Mouse (Mus musculus) v-Abl transformed pro-B cells (cell line): ENCODE measurements at regions not wholly inside any gene's neighbourhood (a gene's known extent, or its start where the extent isn't known, plus 50 kb on each side); places are given as distances from the start of the nearest gene placed in this dataset.

Source experiments
- in situ Hi-C, 2 experiments: fragments of 400-800 bp; cut with MboI; formaldehyde crosslinking; loops; one replicate each; pipeline ENCODE4 v1.15.1; 2025; ENCODE audit not compliant: unreplicated experiment in 2 of 2

DNA sequence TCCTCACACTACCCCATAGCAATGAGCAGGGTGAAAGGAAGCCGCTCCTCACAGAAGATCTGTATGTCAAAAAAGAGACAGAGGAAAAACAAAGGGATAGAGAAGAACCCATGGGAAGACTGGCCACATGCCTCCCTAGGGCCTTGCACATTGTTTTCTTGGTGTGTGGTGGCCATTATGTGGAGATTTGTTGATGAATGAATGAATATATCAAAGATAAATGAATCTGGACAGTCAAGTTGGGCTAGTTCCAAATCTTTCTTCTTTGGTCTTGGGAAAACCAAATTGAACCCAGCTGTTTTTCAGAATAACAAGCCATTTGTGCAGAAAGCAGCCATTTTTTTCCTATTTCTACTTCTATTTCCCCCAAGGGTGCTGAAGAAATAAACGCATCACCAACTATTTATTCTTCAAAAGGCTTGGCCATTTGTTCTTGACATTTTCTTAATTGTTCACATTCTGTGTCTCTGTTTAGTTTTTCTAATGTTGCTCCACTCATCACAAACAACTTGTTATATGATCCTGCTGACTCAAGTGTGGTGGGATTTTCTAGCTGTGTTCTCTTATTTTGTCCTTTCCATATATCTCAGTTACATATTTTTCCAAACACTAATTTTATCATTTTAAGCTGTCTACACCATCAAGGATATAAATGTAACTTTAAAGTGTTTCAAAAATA, 208.9 kb downstream of the Snx13 start:
- in situ Hi-C loops: no loop called here

DNA sequence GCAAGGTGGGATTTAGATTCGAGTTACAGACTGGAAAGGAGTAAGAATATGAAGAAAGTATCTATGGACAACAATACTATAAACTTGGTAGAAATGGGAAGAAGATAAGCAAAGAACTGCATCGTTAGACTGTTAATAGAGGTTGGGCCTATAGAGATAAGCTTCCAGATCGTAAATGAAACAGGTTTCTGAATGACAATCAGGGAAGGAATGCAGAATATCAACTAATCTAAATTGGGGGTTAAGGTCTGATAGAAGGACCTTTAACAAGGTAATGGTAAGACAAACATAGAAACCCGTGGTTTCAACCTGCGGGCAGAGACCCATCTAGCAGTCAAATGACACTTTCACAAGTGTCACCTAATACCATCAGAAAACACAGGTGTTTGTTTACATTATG, 201.5 kb downstream of the Snx13 start:
- in situ Hi-C loops: no loop called here

DNA sequence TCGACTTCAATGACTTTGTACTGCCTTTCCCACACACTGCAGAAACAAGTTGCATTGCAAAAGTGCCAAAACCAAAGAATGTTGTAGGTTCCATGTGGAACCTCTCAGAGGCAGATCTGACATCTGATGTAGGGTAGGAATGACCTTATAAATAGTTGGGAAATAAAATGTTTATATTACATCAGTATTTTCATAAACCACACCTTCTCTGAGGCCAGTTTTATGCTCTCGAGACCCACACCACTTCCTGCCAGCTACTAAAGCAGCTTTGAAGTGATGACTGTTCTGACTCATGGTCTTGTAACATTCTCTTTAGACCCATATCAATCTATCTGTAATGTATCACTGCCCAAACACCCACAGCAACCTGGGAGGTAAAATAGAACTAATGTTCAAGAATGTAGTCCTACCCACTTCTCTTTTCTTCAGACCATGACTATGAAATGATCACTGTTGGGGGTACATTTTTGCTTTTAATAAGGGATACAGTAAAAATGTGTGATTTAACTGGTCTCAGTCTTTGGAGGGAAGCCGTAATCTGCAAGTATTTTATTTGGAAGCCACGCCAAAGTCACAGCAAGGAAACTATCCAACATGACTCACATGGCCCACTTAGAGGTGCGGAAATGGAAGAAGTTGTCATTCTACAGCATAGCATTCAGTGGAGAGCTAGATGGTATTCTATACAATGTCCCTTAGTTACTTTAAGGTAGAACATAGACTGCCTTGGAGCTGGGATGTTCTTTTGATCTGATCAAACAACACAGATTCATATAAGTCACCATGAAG, 199.4 kb downstream of the Snx13 start:
- in situ Hi-C loops: no loop called here

DNA sequence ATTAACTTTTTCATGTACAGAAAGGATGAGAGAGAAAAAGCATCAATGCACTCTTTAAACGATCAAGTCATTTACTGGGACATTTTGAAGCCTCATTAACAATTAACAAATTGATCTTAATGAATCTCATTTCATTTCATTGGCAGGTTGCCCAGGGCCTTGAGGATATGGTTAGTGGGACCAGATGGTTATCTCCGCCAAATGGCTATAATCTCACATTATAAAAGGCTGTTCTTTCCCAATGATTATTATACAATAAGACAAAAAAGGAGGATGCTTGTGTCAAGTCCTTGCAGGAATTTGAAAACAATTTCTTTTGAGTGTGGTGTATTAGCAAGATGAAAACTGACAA, 185.3 kb downstream of the Snx13 start:
- in situ Hi-C loops: no loop called here

DNA sequence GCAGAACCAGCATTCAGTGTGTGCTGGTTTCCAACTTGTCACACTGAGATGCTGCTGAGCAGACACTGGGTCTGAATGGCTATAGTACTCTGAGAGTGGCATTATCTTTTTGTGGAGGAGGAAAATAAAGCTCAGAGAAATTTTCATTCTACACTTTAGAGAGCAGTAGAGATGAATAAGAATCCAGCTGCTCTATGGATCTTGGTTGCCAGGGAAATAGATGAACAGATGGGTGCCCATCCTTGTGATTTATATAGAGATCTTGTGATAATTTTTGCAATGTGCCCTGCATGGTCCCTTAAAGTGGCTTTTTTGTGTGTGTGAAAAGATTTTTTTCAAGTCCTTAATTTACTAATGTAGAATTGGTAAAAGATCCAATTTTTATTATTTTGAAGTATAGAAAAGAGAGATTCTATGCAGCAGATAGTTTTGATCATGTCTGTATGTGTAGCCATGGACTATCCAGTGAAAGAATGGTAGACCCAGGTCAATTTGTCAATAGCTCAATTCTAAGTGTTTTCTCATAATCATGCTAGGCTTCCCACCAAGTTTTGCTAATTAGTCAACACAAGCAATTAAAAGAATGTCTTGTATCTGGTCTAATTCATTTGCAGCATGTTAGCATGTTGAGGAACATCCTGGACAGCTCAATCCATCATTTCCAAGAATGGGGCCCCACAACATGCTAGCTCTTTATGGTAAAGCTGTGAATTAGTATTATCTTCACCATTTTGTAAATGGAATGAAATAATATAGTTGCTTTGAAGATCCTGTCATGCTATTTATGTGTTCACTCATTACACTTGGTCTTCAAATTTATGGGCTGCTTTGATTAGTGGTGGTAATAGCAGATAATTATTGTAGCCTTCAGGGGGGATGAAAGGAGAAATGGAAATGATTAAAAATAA, 184.7 kb downstream of the Snx13 start:
- in situ Hi-C loops: no loop called here

DNA sequence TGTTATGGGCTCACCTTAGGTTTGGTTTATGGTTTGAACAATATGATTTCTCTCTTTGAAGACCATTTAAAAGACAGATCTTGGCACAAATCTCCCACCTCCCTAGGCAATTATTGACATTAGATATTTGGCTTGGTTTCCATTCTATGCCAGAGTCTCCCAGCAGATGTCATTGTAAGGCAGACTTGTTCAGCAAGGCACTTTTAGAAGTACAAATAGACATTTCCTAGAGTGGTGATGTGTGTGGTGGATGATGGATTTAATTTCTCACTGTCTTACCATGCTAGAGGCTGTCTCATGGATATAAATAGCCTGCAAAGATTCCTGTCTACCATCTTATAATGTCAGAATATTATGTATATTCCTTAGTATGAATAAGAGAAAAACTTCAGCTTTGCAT, 173.4 kb downstream of the Snx13 start:
- in situ Hi-C loops: loop anchor here in 1 of 2 experiments (25.0 kb wide), 1 partner anchor 292 kb away; no protein-coding TSS in a partner anchor

DNA sequence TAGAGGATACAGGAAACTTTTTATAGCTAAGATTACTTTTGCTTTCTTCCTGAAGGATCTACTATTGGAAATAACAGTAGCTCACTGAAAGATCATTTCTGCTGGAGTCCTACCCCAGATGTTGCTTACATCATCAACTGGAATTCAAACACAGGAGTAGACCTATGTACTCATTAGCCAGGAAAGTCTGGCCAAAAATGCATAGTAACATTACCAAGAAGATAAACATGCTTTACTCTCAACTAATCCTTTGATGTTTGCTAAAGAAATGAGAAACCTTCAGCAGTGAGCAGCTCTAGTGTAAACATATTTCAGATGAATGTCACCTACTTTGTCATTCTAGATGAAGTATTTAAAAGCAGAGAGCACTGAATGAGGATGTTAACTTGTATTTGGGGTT, 173.0 kb downstream of the Snx13 start:
- in situ Hi-C loops: loop anchor here in 1 of 2 experiments (25.0 kb wide), 1 partner anchor 292 kb away; no protein-coding TSS in a partner anchor

DNA sequence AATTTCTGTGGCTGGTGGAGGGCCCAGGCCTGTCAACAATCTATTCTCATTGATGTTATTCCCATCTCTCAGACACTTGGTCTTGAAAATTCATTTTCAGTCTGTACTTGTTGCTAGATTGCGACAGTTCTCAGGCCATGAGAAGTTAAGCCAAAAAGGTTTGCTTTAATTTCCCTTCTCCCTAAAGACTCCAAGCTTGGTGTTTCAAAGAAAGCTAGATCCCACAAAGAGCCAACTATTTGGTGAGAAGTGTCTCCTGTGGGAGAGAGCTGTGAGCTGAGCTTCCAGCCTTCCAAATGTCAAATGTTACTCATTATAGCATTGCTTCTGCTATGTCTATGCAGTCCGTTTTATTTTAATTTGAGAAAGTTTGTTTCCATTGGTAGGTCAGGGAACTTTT, 169.7 kb downstream of the Snx13 start:
- in situ Hi-C loops: loop anchor here in 1 of 2 experiments (25.0 kb wide), 1 partner anchor 296 kb away; no protein-coding TSS in a partner anchor

DNA sequence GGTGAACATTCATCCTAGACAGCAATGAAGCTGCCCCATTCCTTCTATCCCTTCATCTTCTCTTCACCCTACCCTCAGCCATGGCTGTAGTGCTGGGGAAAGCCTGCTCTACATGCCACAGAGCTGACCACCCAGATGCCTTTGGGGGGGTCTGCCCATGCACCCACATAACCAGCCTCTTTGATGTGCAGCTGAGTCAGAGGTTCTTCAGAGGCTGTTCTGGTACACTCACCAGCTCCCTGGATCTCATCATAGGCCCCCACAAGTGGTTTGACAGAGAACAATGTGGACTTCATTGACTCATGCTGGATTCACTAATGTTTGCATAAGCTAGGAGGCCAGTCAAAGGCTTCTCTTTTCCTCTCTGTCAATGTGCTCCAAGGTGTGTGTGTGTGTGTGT, 162.4 kb downstream of the Snx13 start:
- in situ Hi-C loops: loop anchor here in 1 of 2 experiments (25.0 kb wide), 1 partner anchor 303 kb away; no protein-coding TSS in a partner anchor

DNA sequence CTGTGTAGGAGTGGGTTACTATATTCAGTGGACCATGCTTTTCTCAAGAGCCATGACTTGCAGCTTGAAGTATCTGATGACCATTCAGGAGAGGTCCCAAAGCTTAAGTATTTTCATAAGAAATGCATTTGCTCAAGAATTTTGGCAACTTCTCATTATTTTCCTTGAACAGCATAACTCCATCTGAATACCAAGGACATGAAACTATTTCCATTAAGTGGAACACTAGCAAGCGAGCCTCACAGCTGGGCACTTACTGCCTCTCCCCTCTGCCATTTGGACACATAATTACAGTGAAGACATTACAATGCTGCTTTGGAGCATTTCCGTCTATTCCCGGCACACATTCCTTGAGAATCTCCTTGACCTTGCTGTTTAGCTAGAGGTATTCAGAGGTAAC, 160.6 kb downstream of the Snx13 start:
- in situ Hi-C loops: loop anchor here in 1 of 2 experiments (25.0 kb wide), 1 partner anchor 305 kb away; no protein-coding TSS in a partner anchor

DNA sequence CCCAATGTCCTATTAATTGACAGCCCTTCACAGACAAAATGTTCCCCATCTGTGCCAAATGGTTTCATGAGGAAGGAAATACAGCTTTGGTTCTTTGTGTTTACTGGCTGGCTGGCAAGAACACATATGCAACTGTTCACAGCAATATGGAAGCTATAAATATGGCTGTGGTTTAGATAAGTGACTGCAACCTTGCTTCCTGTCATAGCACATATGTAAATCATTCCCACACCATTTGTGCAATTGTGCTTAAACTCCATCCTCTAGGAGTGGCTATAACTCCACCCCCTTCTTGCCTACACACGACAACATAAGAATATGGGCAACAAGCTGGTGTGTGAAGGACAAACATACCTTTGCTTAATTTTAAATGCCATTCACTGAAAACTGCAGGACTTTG, 156.4 kb downstream of the Snx13 start:
- in situ Hi-C loops: loop anchor here in 1 of 2 experiments (25.0 kb wide), 1 partner anchor 309 kb away; no protein-coding TSS in a partner anchor

DNA sequence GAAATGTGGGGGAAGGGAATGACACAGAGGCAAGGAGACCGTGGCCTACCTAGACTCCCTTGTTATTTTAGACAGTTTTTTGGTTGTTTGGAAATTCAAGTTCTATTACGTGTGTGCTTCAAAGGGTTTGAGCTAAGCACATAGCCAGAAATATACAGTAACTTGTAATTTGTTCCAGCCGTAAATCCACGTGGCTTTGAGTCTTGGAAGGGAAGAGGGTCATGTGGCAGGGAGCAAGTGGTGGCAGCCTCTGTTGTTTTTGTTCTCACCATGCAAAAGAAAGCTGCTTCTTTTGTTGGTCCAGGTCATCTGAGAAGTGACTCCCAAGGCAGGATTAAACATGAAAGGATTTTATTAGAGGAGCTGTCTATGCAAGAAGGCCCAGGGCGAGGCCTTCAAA, 153.1 kb downstream of the Snx13 start:
- in situ Hi-C loops: loop anchor here in 1 of 2 experiments (25.0 kb wide), 1 partner anchor 312 kb away; no protein-coding TSS in a partner anchor
